Mouse (Mus musculus) heart, embryonic 15.5 days (tissue): ENCODE results near the gene Kif23. TPM values are rescaled to one million over a fixed set of nuclear protein-coding genes. Genes with fewer than 3 reads are reported as not detected.

Experiments used
- ATAC-seq: fragments of 200-750 bp; cut with Nextera tagmentation; replicated peaks from 2 replicates; pipeline ENCODE4 v1.8.0; 2017; ENCODE audit warnings: low read depth, moderate TSS enrichment; ENCODE audit not compliant: insufficient number of reproducible peaks, insufficient read depth, low FRiP score
- H3K27ac ChIP-seq: fragments of 300-500 bp; sonication (generic); 2 replicates; pipeline ENCODE4 v1.5.1; 2015; ENCODE audit warnings: mild to moderate bottlenecking, inconsistent platforms
- H3K27me3 ChIP-seq: fragments of 300-500 bp; sonication (generic); 2 replicates; pipeline ENCODE4 v1.6.1; 2015; ENCODE audit warnings: inconsistent platforms
- H3K36me3 ChIP-seq: fragments of 300-500 bp; sonication (generic); 2 replicates; pipeline ENCODE4 v1.6.1; 2015; ENCODE audit warnings: mild to moderate bottlenecking, inconsistent platforms
- H3K4me1 ChIP-seq: fragments of 300-500 bp; sonication (generic); replicated peaks from 2 replicates; pipeline ENCODE4 v1.6.1; 2015; ENCODE audit warnings: inconsistent platforms
- H3K4me2 ChIP-seq: fragments of 300-500 bp; sonication (generic); 2 replicates; pipeline ENCODE4 v1.6.1; 2015; ENCODE audit warnings: inconsistent platforms, mild to moderate bottlenecking, moderate library complexity
- H3K4me3 ChIP-seq: fragments of 300-500 bp; sonication (generic); 2 replicates; pipeline ENCODE4 v1.5.1; 2015; ENCODE audit warnings: mild to moderate bottlenecking, inconsistent platforms
- H3K9ac ChIP-seq: fragments of 300-500 bp; sonication (generic); 2 replicates; pipeline ENCODE4 v1.6.1; 2015; ENCODE audit warnings: mild to moderate bottlenecking, inconsistent platforms
- H3K9me3 ChIP-seq: fragments of 300-500 bp; sonication (generic); replicated peaks from 2 replicates; pipeline ENCODE4 v1.6.1; 2016; ENCODE audit warnings: inconsistent platforms
- WGBS: fragments of 180-500 bp; shearing (Covaris S2); methylation state at CpG from one replicate; pipeline ENCODE4 v1.1.7; 2015; ENCODE audit warnings: mixed read lengths; 5-methylcytosine and 5-hydroxymethylcytosine counted together
- polyA plus RNA-seq: library from polyadenylated mRNA; unstranded; fragments of >200 nt; fragmentation: Nextera tagmentation; extraction: Ambion mirVana; gene quantifications from 2 replicates; pipeline ENCODE4 v1.2.1, GENCODE M21; 2015

Gene Kif23
- polyA plus RNA-seq, 1 experiment from 2014 or later = 61.6 TPM

- ATAC-seq = no peak
- Histone ChIP-seq H3K4me1 (peaks cover 7% of the 10 kb centered on the region), H3K9me3 (no peaks in the 10 kb centered on the region), H3K27ac (no peak overlapping the region), H3K27me3 (peaks cover 30% of the 10 kb centered on the region), H3K4me3 (no peak overlapping the region), H3K36me3 (no peaks in the 10 kb centered on the region), H3K9ac (no peak overlapping the region), H3K4me2 (no peak overlapping the region)
- 48% methylated on average over 2 of the region's 2 CpGs for WGBS
Measured at GRCm38 (mm10) chr9:61878889-61879288, 67.7 kb downstream of the Kif23 start.

- Histone ChIP-seq H3K36me3 (no peaks in the 10 kb centered on the region), H3K27me3 (peaks cover 37% of the 10 kb centered on the region)
Measured at GRCm38 (mm10) chr9:61877373-61878112, 69.0 kb downstream of the Kif23 start.

GRCm38 (mm10) chr9:61873325-61873724 is 73.2 kb downstream of the Kif23 start:
- no peak overlapping the region for H3K27ac ChIP-seq
- H3K4me2 ChIP-seq = no peak overlapping the region
- no peaks in the 10 kb centered on the region for H3K9me3 ChIP-seq
- no peak for ATAC-seq
- H3K27me3 ChIP-seq = peaks cover 35% of the 10 kb centered on the region
- no peak overlapping the region for H3K4me3 ChIP-seq
- no peaks in the 10 kb centered on the region for H3K36me3 ChIP-seq
- WGBS = 61% methylated on average over 8 of the region's 8 CpGs
- H3K9ac ChIP-seq = no peak overlapping the region
- peaks cover 7% of the 10 kb centered on the region for H3K4me1 ChIP-seq

More at GRCm38 (mm10) chr9:61877373-61878112, 69.0 kb downstream of the Kif23 start:
- no peak overlapping the region for H3K4me3 ChIP-seq
- ATAC-seq = no peak
- peaks cover 7% of the 10 kb centered on the region for H3K4me1 ChIP-seq
- H3K4me2 ChIP-seq = no peak overlapping the region
- H3K9ac ChIP-seq = no peak overlapping the region
- H3K27ac ChIP-seq = no peak overlapping the region
- H3K9me3 ChIP-seq = no peaks in the 10 kb centered on the region
- 24% methylated on average over 22 of the region's 22 CpGs for WGBS

GRCm38 (mm10) chr9:61872246-61872941 is 74.2 kb downstream of the Kif23 start:
- WGBS = 72% methylated on average over 8 of the region's 8 CpGs
- Histone ChIP-seq H3K27ac (no peak overlapping the region), H3K9ac (no peak overlapping the region), H3K27me3 (peaks cover 37% of the 10 kb centered on the region), H3K4me2 (no peak overlapping the region), H3K4me3 (no peak overlapping the region), H3K9me3 (no peaks in the 10 kb centered on the region), H3K4me1 (no peaks in the 10 kb centered on the region), H3K36me3 (no peaks in the 10 kb centered on the region)
- no peak for ATAC-seq

- H3K9me3 ChIP-seq = no peaks in the 10 kb centered on the region
- WGBS = 81% methylated on average over 6 of the region's 6 CpGs
- no peak overlapping the region for H3K4me3 ChIP-seq
- no peaks in the 10 kb centered on the region for H3K4me1 ChIP-seq
- no peak overlapping the region for H3K9ac ChIP-seq
- H3K27ac ChIP-seq = no peak overlapping the region
- no peaks in the 10 kb centered on the region for H3K36me3 ChIP-seq
- no peak for ATAC-seq
- peaks cover 36% of the 10 kb centered on the region for H3K27me3 ChIP-seq
- H3K4me2 ChIP-seq = no peak overlapping the region
Measured at GRCm38 (mm10) chr9:61871839-61872238, 74.7 kb downstream of the Kif23 start.

GRCm38 (mm10) chr9:61867659-61868058 is 78.9 kb downstream of the Kif23 start:
- Histone ChIP-seq H3K9me3 (no peaks in the 10 kb centered on the region), H3K9ac (no peak overlapping the region), H3K27me3 (peaks cover 26% of the 10 kb centered on the region), H3K36me3 (no peaks in the 10 kb centered on the region), H3K27ac (no peak overlapping the region), H3K4me2 (no peak overlapping the region), H3K4me3 (no peak overlapping the region), H3K4me1 (no peaks in the 10 kb centered on the region)
- no peak for ATAC-seq
- WGBS = 31% methylated on average over 11 of the region's 11 CpGs

Other genes with a start within 250 kb of the Kif23 start
- gene Rplp1, start 32.2 kb downstream of the Kif23 start, polyA plus RNA-seq = 834 and 862 TPM in 2 replicates
- 0.37 and 1.5 TPM in 2 replicates for gene Paqr5, start 80.1 kb upstream of the Kif23 start, polyA plus RNA-seq
- gene Glce, start 175.9 kb upstream of the Kif23 start, polyA plus RNA-seq = 7.5 and 10.8 TPM in 2 replicates